In genomic region chr4:88412331-88412730, GRCm38 (mm10) we compare ENCODE assay signal across 21 mouse cellular contexts. TPM values are rescaled to one million over a fixed set of nuclear protein-coding genes. Genes with fewer than 3 reads are reported as not detected.
A peak's percentile ranks its signal among the peaks of the same experiment; 100 is the strongest.
DNase-seq lines count a peak whose midpoint lies in the region; ATAC-seq and TF ChIP-seq lines count a peak whose summit lies in the region.
"Had no signal": no experiment of that assay in that cellular context is flagged by ENCODE, and none has a peak within 500 bp of the region (broad histone marks: within the 10 kb centered on the region; RNA-seq: fewer than 3 reads in every experiment).

No protein-coding gene starts in this region.

- intact Hi-C loops in gastrocnemius, postnatal 36 days (cut with DNase I) = no loop called here

- H3K36me3 ChIP-seq in forebrain, embryonic 15.5 days = peaks cover 9% of the 10 kb centered on the region; the same call in 1 of the 2 replicates
- H3K36me3 ChIP-seq: limb, embryonic 12.5 days; lung, embryonic 15.5 days had no signal

- H3K9me3 ChIP-seq in forebrain, embryonic 15.5 days = no peaks in the 10 kb centered on the region
- H3K9me3 ChIP-seq: G1E; limb, embryonic 12.5 days; lung, embryonic 15.5 days; megakaryocyte, embryonic 14.5 days; midbrain, embryonic 12.5 days; neural tube, embryonic 13.5 days had no signal

- TF ChIP-seq POLR2A in embryonic fibroblast, embryonic 13.5 days (IDR thresholded peaks at IDR 0.05; ENCODE audit: low read depth, low read length) = no peak

- H3K4me3 ChIP-seq in embryonic fibroblast, embryonic 13.5 days (ENCODE audit: insufficient read depth, low read length) = no peak overlapping the region
- H3K4me3 ChIP-seq in forebrain, embryonic 15.5 days = no peak overlapping the region
- H3K4me3 ChIP-seq: limb, embryonic 12.5 days; lung, embryonic 15.5 days; megakaryocyte, embryonic 14.5 days; midbrain, embryonic 12.5 days; neural tube, embryonic 13.5 days had no signal

- peak overlapping the region; percentile 97 for H3K27ac ChIP-seq in embryonic fibroblast, embryonic 13.5 days (ENCODE audit: insufficient read depth, low read length)
- no peak overlapping the region for H3K27ac ChIP-seq in forebrain, embryonic 15.5 days (replicated peaks)
- H3K27ac ChIP-seq: limb, embryonic 12.5 days; lung, embryonic 15.5 days; midbrain, embryonic 12.5 days; neural tube, embryonic 13.5 days had no signal

- WGBS in forebrain, embryonic 15.5 days = 89% methylated on average over 2 of the region's 2 CpGs

- TF ChIP-seq CTCF in embryonic fibroblast, embryonic 13.5 days (IDR thresholded peaks at IDR 0.05; ENCODE audit: borderline replicate concordance, insufficient read depth, low read length) = no peak

- ATAC-seq in forebrain, embryonic 15.5 days (replicated peaks) = no peak
- ATAC-seq: forebrain, postnatal 0 days; intestine, postnatal 0 days had no signal

- H3K27me3 ChIP-seq in forebrain, embryonic 15.5 days = no peaks in the 10 kb centered on the region
- H3K27me3 ChIP-seq: limb, embryonic 12.5 days; lung, embryonic 15.5 days; megakaryocyte, embryonic 14.5 days; midbrain, embryonic 12.5 days; neural tube, embryonic 13.5 days had no signal

- H3K9ac ChIP-seq in forebrain, embryonic 15.5 days (replicated peaks) = no peak overlapping the region
- H3K9ac ChIP-seq: forebrain, postnatal 0 days; limb, embryonic 12.5 days; lung, embryonic 15.5 days; midbrain, embryonic 12.5 days; neural tube, embryonic 13.5 days had no signal

- peaks cover 14% of the 10 kb centered on the region for H3K4me1 ChIP-seq in embryonic fibroblast, embryonic 13.5 days (ENCODE audit: control insufficient read depth, insufficient read depth, low read length)
- H3K4me1 ChIP-seq in forebrain, embryonic 15.5 days = peaks cover 7% of the 10 kb centered on the region
- H3K4me1 ChIP-seq: limb, embryonic 12.5 days; midbrain, embryonic 12.5 days had no signal

- no peak overlapping the region for H3K4me2 ChIP-seq in forebrain, embryonic 15.5 days (replicated peaks)
- H3K4me2 ChIP-seq: limb, embryonic 12.5 days; lung, embryonic 15.5 days; midbrain, embryonic 12.5 days; neural tube, embryonic 13.5 days had no signal

- peak; percentile 14 for DNase-seq in layer of hippocampus, adult 9-11 months
- no peak for DNase-seq in layer of hippocampus, postnatal 36 days
- peak; percentile 94 for DNase-seq in Muller cell, postnatal 12 days (ENCODE audit: inconsistent ontology term)
- DNase-seq in spleen, postnatal 14 days (ENCODE audit: low spot score in 2 of 2) = no peak
- no peak for DNase-seq in gastrocnemius, postnatal 36 days
- DNase-seq: adrenal gland, postnatal 25 days; cerebellum, adult 2 months; cerebellum, postnatal 14 days; forebrain, postnatal 0 days; lung, postnatal 4 days; right cerebral cortex, postnatal 4 days; thymus, postnatal 4 days had no signal

RNA-seq across cellular contexts. Expression of gene Hacd4, which starts 26.4 kb away (rescaled TPM):
- total RNA-seq in layer of hippocampus, postnatal 36 days (2021) = 1 to 10 TPM; 1.4 to 1.6 TPM
- polyA plus RNA-seq in embryonic fibroblast, embryonic 13.5 days (2011; ENCODE audit: insufficient read length, low read depth, missing spikeins) = 26.8 and 38.7 TPM in 2 replicates
- polyA plus RNA-seq in forebrain, embryonic 15.5 days (2015; fragmentation: Nextera tagmentation; extraction: Ambion mirVana) = 2.6 and 3.5 TPM in 2 replicates
- 1 to 10 TPM; 1.0 to 1.2 TPM for total RNA-seq in gastrocnemius, postnatal 36 days (2021)
- polyA plus RNA-seq: G1E had no signal

Comparison
In these comparisons a context has a peak if more than half of its experiments do, and no peak if none do; other contexts are left out.
1. DNase-seq: peak in layer of hippocampus, adult 9-11 months (single experiment) and Muller cell, postnatal 12 days (single experiment); none in layer of hippocampus, postnatal 36 days (0 of 2), spleen, postnatal 14 days (0 of 2) and gastrocnemius, postnatal 36 days (0 of 2).